ENCODE assay signal across 8 mouse cellular contexts in genomic region chr2:51140486-51140885, GRCm38 (mm10). TPM values are rescaled to one million over a fixed set of nuclear protein-coding genes. Genes with fewer than 3 reads are reported as not detected.
DNase-seq lines count a peak whose midpoint lies in the region; ATAC-seq lines count a peak whose summit lies in the region.

No protein-coding gene starts in this region.

- peak; percentile 91 for DNase-seq in heart, adult 11 months
- no peak for DNase-seq in heart, postnatal 36 days
- peak; percentile 74 for DNase-seq in hindbrain, embryonic 11.5 days (ENCODE audit: low spot score)
- DNase-seq in liver, embryonic 11.5 days (ENCODE audit: low spot score), result no peak
- DNase-seq in spleen, adult 12 weeks (ENCODE audit: low spot score), result no peak
- DNase-seq in cerebellum, adult 9-11 months, result no peak
- no peak for DNase-seq in spleen, adult 18-20 months

- H3K9me3 ChIP-seq in hindbrain, embryonic 11.5 days (ENCODE audit: control insufficient read depth, low read length), result no peaks in the 10 kb centered on the region
- no peaks in the 10 kb centered on the region for H3K9me3 ChIP-seq in liver, embryonic 11.5 days (ENCODE audit: control insufficient read depth, low read length)
- H3K9me3 ChIP-seq in neural tube, embryonic 13.5 days, result no peaks in the 10 kb centered on the region

- no peaks in the 10 kb centered on the region for H3K27me3 ChIP-seq in hindbrain, embryonic 11.5 days (ENCODE audit: control insufficient read depth, insufficient read depth, low read length)
- no peaks in the 10 kb centered on the region for H3K27me3 ChIP-seq in liver, embryonic 11.5 days (replicated peaks; ENCODE audit: control insufficient read depth, insufficient read depth, low read length)
- no peaks in the 10 kb centered on the region for H3K27me3 ChIP-seq in neural tube, embryonic 13.5 days

- H3K27ac ChIP-seq in hindbrain, embryonic 11.5 days (ENCODE audit: low read depth, low read length), result peak overlapping the region; percentile 84
- H3K27ac ChIP-seq in liver, embryonic 11.5 days (ENCODE audit: low read depth, low read length), result peak overlapping the region; percentile 28; the same call in 1 of the 2 replicates
- peak overlapping the region; percentile 77 for H3K27ac ChIP-seq in neural tube, embryonic 13.5 days (replicated peaks)

- peaks cover 3% of the 10 kb centered on the region; the same call in 1 of the 2 replicates for H3K36me3 ChIP-seq in hindbrain, embryonic 11.5 days (ENCODE audit: control insufficient read depth, insufficient read depth, low read length)
- H3K36me3 ChIP-seq in liver, embryonic 11.5 days (ENCODE audit: control insufficient read depth, insufficient read depth, low read length), result peaks cover 4% of the 10 kb centered on the region; the same call in 1 of the 2 replicates
- H3K36me3 ChIP-seq in neural tube, embryonic 13.5 days, result peaks cover 27% of the 10 kb centered on the region

- H3K4me1 ChIP-seq in hindbrain, embryonic 11.5 days (replicated peaks; ENCODE audit: control insufficient read depth, insufficient read depth, low read length), result peaks cover 13% of the 10 kb centered on the region
- H3K4me1 ChIP-seq in liver, embryonic 11.5 days (replicated peaks; ENCODE audit: control insufficient read depth, insufficient read depth, low read length), result peaks cover 24% of the 10 kb centered on the region
- peaks cover 91% of the 10 kb centered on the region for H3K4me1 ChIP-seq in neural tube, embryonic 13.5 days (replicated peaks)

- peak; percentile 78 for ATAC-seq in hindbrain, embryonic 11.5 days (ENCODE audit: low FRiP score)
- no peak for ATAC-seq in liver, embryonic 11.5 days (replicated peaks; ENCODE audit: low FRiP score)
- ATAC-seq in neural tube, embryonic 13.5 days (ENCODE audit: low read depth), result peak; percentile 80

- under 1% methylated on average over 8 of the region's 8 CpGs for WGBS in hindbrain, embryonic 11.5 days
- WGBS in liver, embryonic 11.5 days, result 21% methylated on average over 8 of the region's 8 CpGs
- WGBS in neural tube, embryonic 13.5 days, result 1% methylated on average over 8 of the region's 8 CpGs

- H3K4me3 ChIP-seq in hindbrain, embryonic 11.5 days (ENCODE audit: low read depth, low read length), result peak overlapping the region; percentile 29
- H3K4me3 ChIP-seq in liver, embryonic 11.5 days (ENCODE audit: low read depth, low read length), result no peak overlapping the region
- peak overlapping the region; percentile 31 for H3K4me3 ChIP-seq in neural tube, embryonic 13.5 days

- intact Hi-C loops in heart, postnatal 36 days (cut with DNase I), result loop anchor here (10.0 kb wide), 2 partner anchors 346 to 774 kb away; no protein-coding TSS in a partner anchor

- H3K9ac ChIP-seq in hindbrain, embryonic 11.5 days (ENCODE audit: low read depth, low read length), result peak overlapping the region; percentile 50
- no peak overlapping the region for H3K9ac ChIP-seq in liver, embryonic 11.5 days (ENCODE audit: low read depth, low read length)
- H3K9ac ChIP-seq in neural tube, embryonic 13.5 days, result peak overlapping the region; percentile 58

- peak overlapping the region; percentile 46 for H3K4me2 ChIP-seq in hindbrain, embryonic 11.5 days (replicated peaks; ENCODE audit: low read depth, low read length)
- peak overlapping the region; percentile 48 for H3K4me2 ChIP-seq in liver, embryonic 11.5 days
- peak overlapping the region; percentile 75 for H3K4me2 ChIP-seq in neural tube, embryonic 13.5 days

RNA-seq across cellular contexts. Expression of gene Rnd3, which starts 8.4 kb away (rescaled TPM):
- 10 to 100 TPM; 15.3 to 18.9 TPM for total RNA-seq in heart, postnatal 36 days (2021)
- 357 and 383 TPM in 2 replicates for polyA plus RNA-seq in hindbrain, embryonic 11.5 days (2014; fragmentation: Nextera tagmentation; extraction: Ambion mirVana)
- 33.1 and 35.1 TPM in 2 replicates for polyA plus RNA-seq in liver, embryonic 11.5 days (2014; fragmentation: Nextera tagmentation; extraction: Ambion mirVana)
- 158 and 171 TPM in 2 replicates for polyA plus RNA-seq in neural tube, embryonic 13.5 days (2015; fragmentation: Nextera tagmentation; extraction: Ambion mirVana)

Comparison
In these comparisons a context has a peak if more than half of its experiments do, and no peak if none do; other contexts are left out.
1. DNase-seq: peak in heart, adult 11 months (single experiment) and hindbrain, embryonic 11.5 days (single experiment); none in heart, postnatal 36 days (0 of 2), liver, embryonic 11.5 days (single experiment), spleen, adult 12 weeks (single experiment), cerebellum, adult 9-11 months (single experiment) and spleen, adult 18-20 months (0 of 2).
2. H3K27ac ChIP-seq: peak in every context shown above with its lines; median percentile 84 in hindbrain, embryonic 11.5 days; 77 in neural tube, embryonic 13.5 days; 28 in liver, embryonic 11.5 days.
3. Peak in every context shown above with its lines, with median percentiles within 50 percentile points of each other: H3K4me2 ChIP-seq.